Mouse (Mus musculus) WW6 (cell line): ENCODE measurements around the gene Tbcc.
A peak's percentile ranks its signal among the peaks of the same experiment; 100 is the strongest.
"Not testable (repeated sequence)": the region's sequence is repeated elsewhere in the genome, so short reads cannot be mapped to it uniquely, and the experiment has no call there.

Experiments
- DNase-seq: peaks from one replicate; pipeline ENCODE4 v3.0.0-alpha.2; 2013; ENCODE audit warnings: low read depth, low spot score

Tbcc gene

GRCm38 (mm10) chr17:46890116-46890815 lies at the start of gene Tbcc:
TSS of gene Tbcc (plus strand) at chr17:46890684.
- DNase-seq = peak; percentile 94

- no peak for DNase-seq
Measured at GRCm38 (mm10) chr17:46843022-46843421, 47.5 kb upstream of the Tbcc start.

DNA sequence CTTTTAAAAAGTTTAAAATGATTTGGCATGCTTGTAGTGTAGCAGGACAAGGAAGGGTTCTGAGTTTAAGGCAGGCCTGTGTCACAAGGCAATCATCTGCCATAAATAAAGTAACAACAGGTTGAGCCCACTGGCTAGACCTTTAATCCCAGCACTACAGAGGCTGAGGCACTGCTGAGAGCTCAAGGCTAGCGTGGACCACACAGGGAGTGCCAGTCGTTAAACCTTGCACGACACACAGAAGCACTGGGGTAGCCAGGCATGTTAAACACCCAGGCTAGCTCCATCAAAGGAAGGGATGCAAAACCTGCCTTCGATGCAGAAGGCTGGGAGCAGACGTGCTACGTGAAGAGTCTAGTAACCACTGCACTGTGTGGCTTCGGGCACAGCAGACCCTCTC lies 46.8 kb upstream of the Tbcc start:
- no peak for DNase-seq

DNA sequence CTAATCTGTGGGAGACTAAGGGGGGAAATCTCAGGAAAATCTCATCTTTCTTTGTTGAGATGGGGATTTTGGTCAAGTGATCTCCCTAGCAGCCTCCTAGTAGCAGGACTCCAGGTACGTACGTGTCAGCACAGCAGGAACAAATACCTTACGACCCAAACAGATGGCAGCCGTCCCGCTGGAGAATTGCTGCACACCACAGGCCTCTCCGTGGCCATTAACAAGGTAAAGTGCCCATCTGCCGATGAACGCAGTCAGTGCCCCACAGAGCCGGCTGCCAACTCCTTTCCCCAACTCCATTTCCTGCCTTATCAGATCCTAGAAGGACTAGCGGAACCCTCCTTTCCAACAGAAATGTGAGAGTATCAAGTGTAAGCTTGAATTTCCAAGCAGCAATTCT lies 45.7 kb upstream of the Tbcc start:
- DNase-seq = no peak

- no peak for DNase-seq
Measured at GRCm38 (mm10) chr17:46845262-46845661, 45.2 kb upstream of the Tbcc start.

GRCm38 (mm10) chr17:46846573-46846972 lies 43.9 kb upstream of the Tbcc start:
- DNase-seq = not testable (repeated sequence)

- DNase-seq = no peak
Measured at GRCm38 (mm10) chr17:46847206-46847605, 43.3 kb upstream of the Tbcc start.

GRCm38 (mm10) chr17:46852725-46853124 lies 37.8 kb upstream of the Tbcc start:
- no peak for DNase-seq

DNA sequence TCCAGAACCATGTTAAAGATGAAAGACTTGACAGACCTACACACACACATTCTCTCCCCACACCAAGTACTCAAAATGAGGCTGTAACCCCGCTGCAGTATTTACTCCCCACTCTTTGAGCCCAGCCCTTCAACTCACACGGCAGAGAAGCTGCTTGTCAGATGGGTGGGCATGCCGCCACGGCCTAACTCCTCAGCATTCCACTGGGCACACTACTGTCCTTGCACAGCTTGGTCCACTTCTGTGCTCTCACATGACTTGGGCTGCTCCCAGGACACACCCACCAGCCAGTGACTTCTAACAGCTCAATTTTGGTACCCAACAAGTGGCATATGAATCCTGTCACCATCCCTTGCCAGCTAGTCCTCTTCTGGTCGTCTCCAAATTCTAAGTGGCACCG lies 37.2 kb upstream of the Tbcc start:
- no peak for DNase-seq

DNA sequence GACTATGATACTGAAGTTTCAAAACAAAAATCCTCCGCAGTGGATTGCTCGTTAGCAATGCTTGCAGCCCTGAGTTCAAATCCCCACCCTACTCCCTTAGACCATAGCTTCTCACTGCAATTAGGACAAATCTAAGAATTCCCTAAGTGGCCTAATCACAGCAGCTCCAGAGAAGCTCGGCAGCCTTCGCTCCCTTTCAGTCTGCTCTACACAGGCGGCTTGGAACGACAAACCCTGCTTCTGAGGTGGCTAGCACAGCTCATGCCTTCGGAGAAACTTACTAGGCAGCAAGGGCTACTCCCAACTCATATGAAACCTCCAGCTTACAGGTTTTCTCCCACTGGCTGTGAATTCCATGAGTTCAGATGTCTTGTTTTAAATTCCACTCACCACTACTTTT lies 36.4 kb upstream of the Tbcc start:
- DNase-seq = no peak

DNA sequence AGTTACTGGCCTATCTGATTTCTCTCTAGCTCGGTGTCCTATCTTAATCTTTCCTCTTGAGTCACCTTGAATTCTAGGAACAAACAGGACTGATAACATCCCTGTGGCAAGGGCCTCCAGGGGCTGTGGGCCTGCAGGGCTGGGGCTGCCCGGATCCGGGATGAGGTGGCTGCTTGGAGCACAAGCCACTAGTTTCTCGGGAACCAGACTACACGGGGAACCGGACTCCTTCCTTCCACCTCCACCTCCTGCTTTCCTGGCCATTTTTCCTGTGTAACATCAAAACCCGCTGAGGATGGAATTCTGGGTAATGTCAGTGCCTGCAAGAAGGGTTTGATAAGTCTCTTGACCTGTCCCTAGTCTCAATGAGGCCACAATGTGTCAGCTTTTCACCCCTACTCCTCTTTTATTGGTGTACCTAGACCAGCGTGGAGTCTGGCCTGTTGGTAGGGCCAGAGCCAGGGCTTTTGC lies 35.8 kb upstream of the Tbcc start:
- no peak for DNase-seq

GRCm38 (mm10) chr17:46855328-46856106 lies 35.0 kb upstream of the Tbcc start:
- no peak for DNase-seq

DNA sequence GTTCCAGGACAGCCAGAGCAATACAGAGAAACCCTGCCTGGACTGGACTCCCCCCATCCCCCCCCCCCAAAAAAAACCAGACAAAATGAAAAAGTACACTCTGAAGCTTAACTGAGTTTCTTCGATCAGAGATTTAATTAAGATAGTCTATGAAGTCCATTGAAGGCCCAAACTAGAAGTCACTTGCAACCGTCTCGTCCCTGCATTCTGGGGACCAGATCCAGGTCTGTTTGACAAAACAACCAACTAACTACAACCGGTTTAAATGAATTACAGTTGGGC lies 34.4 kb upstream of the Tbcc start:
- DNase-seq = no peak

DNA sequence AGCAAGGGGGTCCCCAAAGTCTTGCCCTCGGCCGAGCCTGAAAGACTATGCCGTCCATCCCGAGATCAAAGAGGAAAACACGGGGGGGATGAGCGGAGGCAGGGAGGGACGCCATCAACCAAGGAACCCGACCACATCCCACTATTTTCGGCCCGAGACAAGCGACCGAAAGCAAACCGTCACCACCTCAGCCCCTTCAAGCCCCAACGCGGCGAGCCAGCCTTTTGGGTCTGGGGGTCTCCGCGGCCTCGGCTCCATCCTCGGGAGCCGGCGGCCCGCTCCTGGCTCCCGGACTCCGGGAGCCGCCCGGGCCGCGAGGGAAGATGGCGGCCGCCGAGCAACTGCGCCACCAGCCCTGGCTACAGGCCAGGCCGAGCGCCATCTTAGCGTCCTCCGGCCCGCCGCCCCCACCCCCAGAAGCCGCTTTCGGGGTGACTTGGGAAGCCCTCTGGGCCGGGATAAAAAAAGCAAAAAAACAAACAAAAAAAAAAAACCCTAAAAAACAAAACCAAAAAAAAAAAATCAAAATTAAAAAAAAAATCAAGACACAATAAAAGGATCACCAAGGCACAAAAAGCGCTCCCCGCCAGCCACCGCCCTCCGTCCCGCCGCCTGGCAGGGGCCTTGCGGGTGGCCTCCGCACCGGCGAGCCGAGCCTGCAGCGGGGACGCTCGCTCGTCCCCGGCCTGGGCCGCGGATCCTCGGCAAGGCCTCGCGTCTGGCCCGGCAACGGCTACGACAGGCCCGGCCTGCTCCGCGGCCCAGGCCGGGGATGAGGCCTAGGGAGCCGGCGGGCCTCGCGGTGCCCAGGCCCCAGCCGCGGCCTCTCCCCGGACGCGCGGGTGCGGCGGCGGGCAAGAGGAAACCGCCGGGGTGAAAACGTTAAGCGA lies 33.8 kb upstream of the Tbcc start:
- no peak for DNase-seq

- DNase-seq = no peak
Measured at GRCm38 (mm10) chr17:46857361-46857902, 33.1 kb upstream of the Tbcc start.

GRCm38 (mm10) chr17:46857903-46858748 lies 32.4 kb upstream of the Tbcc start, which contains the start of gene Bicral:
TSS of gene Bicral (minus strand) at chr17:46858482.
- no peak for DNase-seq

DNA sequence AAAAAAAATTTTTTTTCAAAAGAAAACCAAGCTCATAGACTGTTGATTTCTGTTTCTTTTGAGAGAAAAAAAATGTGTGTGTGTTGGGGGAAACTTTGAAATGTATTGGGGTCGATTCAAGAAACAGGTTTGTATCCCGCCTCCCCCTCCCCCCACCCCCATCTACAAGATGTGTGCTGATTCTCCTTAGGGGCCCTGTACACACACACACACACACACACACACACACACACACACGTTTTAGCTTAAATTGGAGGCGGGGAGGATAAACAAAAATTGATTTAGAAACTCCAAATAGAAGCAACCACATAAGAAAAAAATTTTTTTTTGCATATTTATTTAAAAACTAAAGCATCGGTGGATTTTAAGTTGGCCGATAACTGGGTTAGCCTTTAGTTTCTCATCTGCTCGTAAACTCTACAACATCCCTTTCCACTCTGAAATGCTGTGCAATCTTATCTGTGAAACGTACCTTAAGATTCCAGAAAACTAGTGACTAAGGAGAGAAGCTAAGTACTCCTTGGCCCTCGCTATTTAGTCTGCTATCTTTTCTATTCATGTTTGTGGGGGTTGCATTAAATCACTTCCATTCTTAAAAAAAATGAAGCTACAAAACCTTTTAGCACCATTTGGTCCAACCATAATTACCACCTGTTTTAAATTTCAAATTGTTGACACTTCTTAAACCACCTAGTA lies 31.6 kb upstream of the Tbcc start:
- no peak for DNase-seq

GRCm38 (mm10) chr17:46860120-46860519 lies 30.4 kb upstream of the Tbcc start:
- no peak for DNase-seq

DNA sequence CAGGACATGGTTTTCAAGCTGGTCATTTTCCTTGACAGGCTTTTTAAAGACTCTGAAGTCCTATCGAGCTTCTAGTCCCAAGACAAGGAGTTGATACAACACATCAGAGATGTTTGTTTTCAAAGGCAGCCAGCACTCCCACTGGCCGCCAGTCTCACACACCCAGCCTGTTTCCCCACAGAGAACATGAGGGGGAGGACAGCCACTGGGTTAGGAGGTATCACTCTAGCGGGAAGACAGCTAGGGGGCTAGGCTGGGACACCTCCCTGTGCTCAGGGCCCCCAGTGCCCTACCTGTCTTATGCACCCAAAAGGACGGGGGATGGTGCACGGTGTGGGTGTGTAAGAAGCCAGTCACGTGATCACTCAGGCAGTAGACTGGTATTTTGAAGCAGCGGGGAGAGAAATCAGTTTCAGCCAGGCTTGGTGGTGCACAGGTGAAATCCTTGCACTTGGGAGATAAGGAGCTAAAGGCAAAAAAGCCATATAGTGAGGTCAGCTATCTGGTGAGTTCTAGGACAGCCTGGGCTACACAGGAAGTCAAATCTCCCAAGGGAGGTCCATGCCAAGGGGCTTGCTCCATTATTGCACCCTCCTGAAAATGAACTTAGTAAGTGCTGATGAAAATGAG lies 25.8 kb upstream of the Tbcc start:
- no peak for DNase-seq

DNA sequence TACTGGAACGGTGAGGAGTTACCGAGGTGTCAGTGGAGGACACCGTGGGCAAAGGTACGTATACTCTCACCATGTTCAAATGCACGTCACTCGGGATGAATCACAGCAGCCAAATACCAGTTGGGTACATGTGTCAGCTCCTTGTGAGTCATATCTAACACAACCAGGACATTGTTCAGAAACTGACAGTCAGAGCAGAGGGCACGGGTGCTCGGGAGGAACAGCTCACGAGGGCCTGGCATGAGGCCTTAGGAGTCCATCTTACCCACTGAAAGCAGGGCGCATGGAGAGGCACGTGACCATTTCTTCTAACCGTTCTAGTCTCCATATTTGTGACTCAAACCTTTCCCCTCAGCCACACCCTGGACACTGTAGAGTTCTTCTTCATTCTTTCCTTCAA lies 23.6 kb upstream of the Tbcc start:
- DNase-seq = no peak
